In genomic region chr15:77003868-77004215, GRCm38 (mm10) we compare ENCODE assay signal across 9 mouse cellular contexts. TPM values are rescaled to one million over a fixed set of nuclear protein-coding genes. Genes with fewer than 3 reads are reported as not detected.
DNase-seq lines count a peak whose midpoint lies in the region; TF ChIP-seq lines count a peak whose summit lies in the region.
"Had no signal": no experiment of that assay in that cellular context is flagged by ENCODE, and none has a peak within 500 bp of the region (broad histone marks: within the 10 kb centered on the region; RNA-seq: fewer than 3 reads in every experiment).

No protein-coding gene starts in this region.

- no peak overlapping the region for H3K27ac ChIP-seq in ES-E14 (ENCODE audit: insufficient read depth, low read depth, low read length, poor library complexity, severe bottlenecking)
- peak overlapping the region; percentile 31; the same call in 1 of the 2 replicates for H3K27ac ChIP-seq in heart, embryonic 10.5 days
- H3K27ac ChIP-seq: liver, embryonic 15.5 days had no signal

- H3K27me3 ChIP-seq in heart, embryonic 10.5 days (ENCODE audit: insufficient read depth, poor library complexity, severe bottlenecking): peaks cover 15% of the 10 kb centered on the region; the same call in 1 of the 2 replicates

- H3K9me3 ChIP-seq in ES-E14 (ENCODE audit: control insufficient read depth, insufficient read depth, low read depth, low read length): no peaks in the 10 kb centered on the region
- H3K9me3 ChIP-seq in heart, embryonic 10.5 days: no peaks in the 10 kb centered on the region
- H3K9me3 ChIP-seq: liver, embryonic 15.5 days had no signal

- in situ Hi-C loops in ES-E14 (cut with MboI; ENCODE audit: low sequenced_read_pairs in 2 of 2, unreplicated experiment in 2 of 2): no loop called here

- H3K4me1 ChIP-seq in ES-E14 (ENCODE audit: control insufficient read depth in 2 of 2, insufficient read depth in 2 of 2, low read length in 2 of 2, poor library complexity in 1 of 2): peaks cover 0 to 4% of the 10 kb centered on the region in 2 experiments; a peak in 3 of 4 replicates
- peaks cover 21% of the 10 kb centered on the region for H3K4me1 ChIP-seq in heart, embryonic 10.5 days
- H3K4me1 ChIP-seq: liver, embryonic 15.5 days had no signal

- 11% methylated on average over 3 of the region's 3 CpGs for WGBS in heart, embryonic 10.5 days

- H3K4me3 ChIP-seq in ES-E14 (ENCODE audit: insufficient read depth in 1 of 2, low read depth in 1 of 2, low read length in 2 of 2, poor library complexity in 1 of 2, severe bottlenecking in 1 of 2): no peak overlapping the region
- no peak overlapping the region for H3K4me3 ChIP-seq in heart, embryonic 10.5 days
- H3K4me3 ChIP-seq: liver, embryonic 15.5 days had no signal

- H3K9ac ChIP-seq in ES-E14 (ENCODE audit: insufficient read depth, low read depth, low read length, poor library complexity, severe bottlenecking): no peak overlapping the region
- H3K9ac ChIP-seq: liver, embryonic 15.5 days had no signal

- H3K36me3 ChIP-seq in ES-E14 (ENCODE audit: control insufficient read depth, insufficient read depth, low read length, poor library complexity, severe bottlenecking): no peaks in the 10 kb centered on the region
- no peaks in the 10 kb centered on the region for H3K36me3 ChIP-seq in heart, embryonic 10.5 days
- H3K36me3 ChIP-seq: liver, embryonic 15.5 days had no signal

- DNase-seq in layer of hippocampus, adult 11-12 months (ENCODE audit: low spot score): peak; percentile 55
- DNase-seq in layer of hippocampus, adult 9-10 months (ENCODE audit: low spot score): no peak
- DNase-seq in ES-E14 (ENCODE audit: low read depth, low spot score): peak; percentile 66
- peak; percentile 62 for DNase-seq in cerebellum, adult 9-11 months
- no peak for DNase-seq in heart, embryonic 10.5 days (ENCODE audit: low spot score)
- peak; percentile 40 to 71 for DNase-seq in layer of hippocampus, adult 18-20 months (ENCODE audit: low spot score in 2 of 2)
- peak; percentile 34 for DNase-seq in naive thymus-derived CD4-positive, alpha-beta T cell, adult 2 months (ENCODE audit: low read depth)
- no peak for DNase-seq in spleen, postnatal 36 days (ENCODE audit: low spot score in 2 of 2)

TF ChIP-seq in ES-E14, 5 proteins besides CTCF, POLR2A, EP300 and RAD21:
- TF ChIP-seq MAFK (IDR thresholded peaks at IDR 0.05; ENCODE audit: insufficient read depth, low read depth, low read length) (no peak), HCFC1 (IDR thresholded peaks at IDR 0.05; ENCODE audit: borderline replicate concordance, insufficient read depth, low read length) (no peak), ZC3H11A (IDR thresholded peaks at IDR 0.05; ENCODE audit: borderline replicate concordance, low read depth, low read length) (peak; percentile 85), ZNF384 (IDR thresholded peaks at IDR 0.05; ENCODE audit: low read depth, low read length) (0 out of 2 replicates have a peak, but pooled peaks have one; percentile 27), CHD2 (IDR thresholded peaks at IDR 0.05; ENCODE audit: low read depth, low read length) (no peak)
TF ChIP-seq in ES-E14: peak in this region for 2.

RNA-seq across cellular contexts. Expression of gene Apol6, which starts 40.7 kb away (rescaled TPM):
- total RNA-seq in ES-E14 (2012; rRNA removed): 3.0 and 3.3 TPM in 2 replicates
- polyA plus RNA-seq in heart, embryonic 10.5 days (2016; fragmentation: Nextera tagmentation; extraction: Ambion mirVana): 0.27 and 0.77 TPM in 2 replicates
- not detected for total RNA-seq in layer of hippocampus, adult 18-20 months (2021)

RNA-seq across cellular contexts. Expression of gene Mb, which starts 46.6 kb away (rescaled TPM):
- 0.32 TPM in 1 of 2 replicates, not detected in the other for total RNA-seq in ES-E14 (2012; rRNA removed)
- polyA plus RNA-seq in heart, embryonic 10.5 days (2016; fragmentation: Nextera tagmentation; extraction: Ambion mirVana): 29.5 and 90.1 TPM in 2 replicates
- under 1 TPM; 0.42 to 0.46 TPM for total RNA-seq in layer of hippocampus, adult 18-20 months (2021)

RNA-seq across cellular contexts. Expression of gene 1110038F14Rik, which starts 55.5 kb away (rescaled TPM):
- total RNA-seq in ES-E14 (2012; rRNA removed): 25.6 and 35.5 TPM in 2 replicates
- polyA plus RNA-seq in heart, embryonic 10.5 days (2016; fragmentation: Nextera tagmentation; extraction: Ambion mirVana): 50.5 and 57.3 TPM in 2 replicates
- 10 to 100 TPM; 28.0 to 28.8 TPM for total RNA-seq in layer of hippocampus, adult 18-20 months (2021)

Comparison
In these comparisons a context has a peak if more than half of its experiments do, and no peak if none do; other contexts are left out.
1. DNase-seq: peak in layer of hippocampus, adult 11-12 months (single experiment), ES-E14 (single experiment), cerebellum, adult 9-11 months (single experiment), layer of hippocampus, adult 18-20 months (2 of 2) and naive thymus-derived CD4-positive, alpha-beta T cell, adult 2 months (single experiment); none in layer of hippocampus, adult 9-10 months (single experiment), heart, embryonic 10.5 days (single experiment) and spleen, postnatal 36 days (0 of 2).